Mouse (Mus musculus): ENCODE measurements around the gene Stag1.

GRCm38 (mm10) chr9:100560251-100560890, 37.2 kb upstream of the Stag1 start:
- TF ChIP-seq CTCF (IDR thresholded peaks at IDR 0.05; ENCODE audit: low read depth, low read length) (no peak), POLR2A (IDR thresholded peaks at IDR 0.05; ENCODE audit: insufficient read depth, low read length) (no peak), EP300 (IDR thresholded peaks at IDR 0.05; ENCODE audit: insufficient read depth, low read depth, low read length) (no peak)
